Mouse (Mus musculus) natural killer cell, adult 2 months (primary cell): ENCODE measurements around the gene Treml4.
A peak's percentile ranks its signal among the peaks of the same experiment; 100 is the strongest.

Experiments used
- DNase-seq, 2 experiments: peaks; one replicate each; pipeline ENCODE4 v3.0.0; 2022; ENCODE audit warnings: low spot score in 2 of 2

The Treml4 gene

GRCm38 (mm10) chr17:48274098-48274497 is 10.0 kb downstream of the Treml4 start:
- no peak for DNase-seq

GRCm38 (mm10) chr17:48274885-48275284 is 10.8 kb downstream of the Treml4 start:
- DNase-seq, result peak; percentile 69 to 82

GRCm38 (mm10) chr17:48275736-48276135 is 11.6 kb downstream of the Treml4 start:
- DNase-seq, result no peak

- peak in 1 of 2 experiments; percentile 9 for DNase-seq
Measured at GRCm38 (mm10) chr17:48278381-48278780, 14.3 kb downstream of the Treml4 start.

GRCm38 (mm10) chr17:48279002-48279401 is 14.9 kb downstream of the Treml4 start:
- DNase-seq, result no peak

GRCm38 (mm10) chr17:48280943-48281738 is 17.0 kb downstream of the Treml4 start:
- no peak for DNase-seq

- DNase-seq, result no peak
Measured at GRCm38 (mm10) chr17:48281739-48282085, 17.6 kb downstream of the Treml4 start.

- DNase-seq, result no peak
Measured at GRCm38 (mm10) chr17:48286765-48287164, 22.7 kb downstream of the Treml4 start.

GRCm38 (mm10) chr17:48287276-48287675 is 23.2 kb downstream of the Treml4 start:
- peak in 1 of 2 experiments; percentile 37 for DNase-seq

GRCm38 (mm10) chr17:48293500-48294194 is 29.6 kb downstream of the Treml4 start:
- peak in 1 of 2 experiments; percentile 44 for DNase-seq

- DNase-seq, result peak in 1 of 2 experiments; percentile 14
Measured at GRCm38 (mm10) chr17:48299203-48299602, 35.1 kb downstream of the Treml4 start, which contains the start of gene Treml2. Treml2 (plus strand) TSS chr17:48299498.

GRCm38 (mm10) chr17:48299756-48300155 is 35.7 kb downstream of the Treml4 start:
- peak in 1 of 2 experiments; percentile 76 for DNase-seq

GRCm38 (mm10) chr17:48300199-48300598 is 36.1 kb downstream of the Treml4 start:
- DNase-seq, result peak in 1 of 2 experiments; percentile 83

- DNase-seq, result peak; percentile 53 to 64
Measured at GRCm38 (mm10) chr17:48300861-48301260, 36.8 kb downstream of the Treml4 start.

GRCm38 (mm10) chr17:48301792-48302191 is 37.7 kb downstream of the Treml4 start:
- DNase-seq, result no peak

GRCm38 (mm10) chr17:48312124-48312523 is 48.0 kb downstream of the Treml4 start:
- no peak for DNase-seq

GRCm38 (mm10) chr17:48315905-48316579 is 51.9 kb downstream of the Treml4 start, which contains the start of gene B430306N03Rik:
B430306N03Rik (plus strand) TSS chr17:48316141.
- peak in 1 of 2 experiments; percentile 41 for DNase-seq

GRCm38 (mm10) chr17:48318686-48319085 is 54.6 kb downstream of the Treml4 start:
- no peak for DNase-seq

- DNase-seq, result no peak
Measured at GRCm38 (mm10) chr17:48321279-48321678, 57.2 kb downstream of the Treml4 start.

- no peak for DNase-seq
Measured at GRCm38 (mm10) chr17:48323236-48323635, 59.1 kb downstream of the Treml4 start.

GRCm38 (mm10) chr17:48324258-48324657 is 60.2 kb downstream of the Treml4 start:
- DNase-seq, result no peak
